Mouse (Mus musculus): ENCODE results near the gene Ak3.
"Not testable (repeated sequence)": the region's sequence is repeated elsewhere in the genome, so short reads cannot be mapped to it uniquely, and the experiment has no call there.

The Ak3 gene

GRCm38 (mm10) chr19:29045369-29045768, 2.4 kb downstream of the Ak3 start:
- peak in 1 of 2 experiments; percentile 43 for DNase-seq (ENCODE audit: inconsistent age in 2 of 2, low spot score in 1 of 2)

GRCm38 (mm10) chr19:29044353-29044768, 3.4 kb downstream of the Ak3 start:
- DNase-seq (ENCODE audit: inconsistent age in 2 of 2, low spot score in 1 of 2): no peak

DNA sequence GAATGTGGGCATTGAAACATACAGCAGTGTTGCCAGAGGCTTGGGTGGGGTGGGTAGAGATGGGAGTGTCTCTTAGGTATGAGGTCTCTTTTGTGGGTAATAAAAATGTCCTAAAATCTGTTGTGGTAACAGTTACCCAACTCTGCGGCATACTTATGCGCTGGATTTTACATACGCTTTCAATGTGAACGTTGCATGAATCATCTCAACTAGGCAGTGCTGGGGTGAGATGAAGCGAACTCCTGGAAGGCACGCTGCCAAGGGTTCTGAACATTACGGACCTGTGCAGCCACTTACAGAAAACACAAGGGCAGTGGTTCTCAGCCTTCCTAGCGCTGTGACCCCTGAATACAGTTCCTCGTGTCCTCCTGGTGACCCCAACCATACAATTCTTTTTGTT, 5.1 kb downstream of the Ak3 start:
- DNase-seq (ENCODE audit: inconsistent age in 2 of 2, low spot score in 1 of 2): peak; percentile 54 to 57

- DNase-seq (ENCODE audit: inconsistent age in 2 of 2, low spot score in 1 of 2): no peak
These were observed 5.6 kb downstream of the Ak3 start for GRCm38 (mm10) chr19:29042143-29042542.

DNA sequence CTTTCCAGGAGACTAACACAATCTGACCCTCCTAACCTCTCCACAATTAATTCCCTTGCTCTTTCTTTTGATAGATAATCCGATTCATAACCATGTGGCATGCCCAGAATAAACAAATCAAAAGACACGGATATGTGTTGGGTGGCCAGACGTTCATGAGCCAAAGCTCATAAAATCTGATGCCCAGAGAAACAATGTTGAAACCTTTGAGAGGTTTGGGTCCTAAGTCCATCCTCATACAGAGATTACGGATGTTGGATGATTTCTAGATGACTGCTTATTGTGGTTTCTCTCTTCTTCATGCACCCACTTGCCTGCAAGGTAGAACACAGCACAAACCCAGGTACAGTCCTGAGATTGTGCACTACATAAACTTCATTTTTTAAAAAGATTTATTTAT, 7.6 kb downstream of the Ak3 start:
- DNase-seq (ENCODE audit: inconsistent age in 2 of 2, low spot score in 1 of 2): no peak

DNA sequence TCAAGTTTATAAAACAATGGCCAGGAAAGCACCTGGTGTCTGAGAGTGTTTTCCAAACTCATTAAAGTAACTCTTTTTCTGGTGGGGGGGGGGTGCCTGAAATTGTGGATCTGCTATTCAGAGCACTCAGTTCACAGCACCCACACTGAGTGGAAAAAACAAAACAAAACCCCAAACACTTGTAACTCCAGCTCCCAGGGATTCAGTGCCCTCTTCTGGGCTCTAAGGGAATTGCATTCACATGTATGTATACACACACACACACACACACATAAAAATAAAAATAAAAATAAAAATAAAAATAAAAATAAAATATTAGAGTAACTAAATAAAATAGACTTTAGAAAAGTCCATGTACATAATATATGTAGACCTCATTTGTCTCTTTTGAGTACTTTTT, 8.4 kb downstream of the Ak3 start:
- DNase-seq (ENCODE audit: inconsistent age in 2 of 2, low spot score in 1 of 2): no peak

DNA sequence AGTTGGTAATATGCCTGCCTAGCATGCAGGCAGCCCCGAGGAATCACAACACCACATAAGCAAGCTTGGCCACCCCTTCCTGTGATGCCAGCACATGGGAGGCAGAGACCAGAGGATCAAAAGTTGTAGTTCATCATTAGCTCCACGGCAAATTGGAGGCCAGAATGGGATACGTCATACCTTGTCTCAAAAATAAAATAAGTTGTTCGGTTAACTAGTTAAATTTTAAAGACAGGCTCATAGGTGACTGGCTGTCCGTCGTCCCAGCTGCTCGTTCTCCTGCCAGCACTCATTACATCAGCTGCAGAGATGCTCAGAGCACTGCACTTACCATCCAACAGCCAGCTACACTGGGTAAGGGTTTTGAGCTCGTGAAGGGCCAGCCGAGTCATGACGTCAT, 10.2 kb downstream of the Ak3 start:
- no peak for DNase-seq (ENCODE audit: inconsistent age in 2 of 2, low spot score in 1 of 2)

DNA sequence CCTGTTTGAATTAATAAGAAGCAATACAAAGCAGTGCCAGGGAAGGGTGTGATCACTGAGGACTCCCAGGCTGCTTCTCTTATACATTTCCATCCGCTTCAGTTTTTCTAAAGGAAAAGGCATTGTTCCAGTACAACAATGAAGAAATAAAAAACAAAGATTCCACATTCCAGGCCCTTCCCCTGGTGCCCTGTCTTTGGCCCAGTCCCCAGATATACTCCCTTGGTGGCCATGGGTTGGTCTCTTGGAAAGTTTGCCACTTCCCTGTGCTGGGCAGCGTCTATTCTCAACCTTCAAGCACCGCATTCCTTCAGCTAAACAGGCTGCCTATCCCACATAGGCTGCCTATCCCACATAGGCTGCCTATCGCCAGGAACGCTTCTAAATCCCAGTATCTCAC, 10.7 kb downstream of the Ak3 start:
- DNase-seq (ENCODE audit: inconsistent age in 2 of 2, low spot score in 1 of 2): no peak

GRCm38 (mm10) chr19:29032662-29033061, 15.1 kb downstream of the Ak3 start:
- DNase-seq (ENCODE audit: inconsistent age in 2 of 2, low spot score in 1 of 2): peak in 1 of 2 experiments; percentile 64

- no peak for DNase-seq (ENCODE audit: inconsistent age in 2 of 2, low spot score in 1 of 2)
These were observed 16.0 kb downstream of the Ak3 start for GRCm38 (mm10) chr19:29031788-29032187.

DNA sequence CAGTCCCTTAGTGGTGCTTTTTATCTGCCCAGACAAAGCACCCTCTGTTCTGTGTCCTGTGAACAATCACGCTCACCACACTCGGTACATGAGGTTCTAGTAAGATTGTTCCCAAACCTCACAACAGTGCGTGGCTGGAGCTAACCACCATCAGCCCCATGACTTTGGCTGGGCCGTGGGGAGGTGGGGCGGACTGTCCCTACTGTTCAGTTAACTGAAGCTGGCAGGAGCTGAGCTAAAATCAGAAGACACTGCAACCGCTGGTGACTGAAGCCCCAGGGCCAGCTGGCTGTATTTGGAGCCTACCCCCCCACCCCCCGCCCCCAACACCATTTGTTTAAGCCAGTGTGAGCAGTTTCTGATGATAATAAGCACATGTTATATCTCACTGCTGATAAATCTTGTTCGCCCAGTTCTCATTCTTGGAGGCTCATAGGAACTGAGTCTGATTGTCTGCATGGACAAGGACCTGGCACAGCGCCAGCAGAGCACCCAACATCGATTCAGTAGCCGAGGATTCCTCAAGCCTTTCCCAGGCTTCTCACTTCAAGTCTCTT, 23.3 kb downstream of the Ak3 start:
- peak in 1 of 2 experiments; percentile 51 for DNase-seq (ENCODE audit: inconsistent age in 2 of 2, low spot score in 1 of 2)

GRCm38 (mm10) chr19:29021754-29022345, 25.9 kb downstream of the Ak3 start:
- no peak for DNase-seq (ENCODE audit: inconsistent age in 2 of 2, low spot score in 1 of 2)

GRCm38 (mm10) chr19:29019647-29020046, 28.1 kb downstream of the Ak3 start:
- DNase-seq (ENCODE audit: inconsistent age in 2 of 2, low spot score in 1 of 2): no peak

DNA sequence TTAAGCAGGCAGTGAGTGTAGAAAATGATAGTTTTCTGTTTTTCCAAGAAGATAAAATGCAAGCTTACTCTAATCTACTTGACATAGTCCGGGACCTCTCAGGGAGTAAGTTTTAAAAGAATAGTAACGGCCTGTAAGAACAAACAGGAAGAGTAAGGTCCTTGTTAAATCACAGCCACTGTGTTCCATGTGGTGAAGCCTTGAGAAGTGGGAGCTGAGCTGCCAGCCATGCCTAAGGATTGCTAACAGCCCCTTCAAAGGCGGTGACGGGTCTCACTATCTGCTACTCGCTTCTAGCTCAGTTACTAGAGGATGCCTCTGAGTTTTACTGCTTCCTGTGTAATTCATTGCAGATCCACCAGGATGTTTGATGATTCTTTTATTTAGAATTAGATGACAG, 31.0 kb downstream of the Ak3 start:
- DNase-seq (ENCODE audit: inconsistent age in 2 of 2, low spot score in 1 of 2): no peak

GRCm38 (mm10) chr19:29016204-29016765, 31.5 kb downstream of the Ak3 start:
- DNase-seq (ENCODE audit: inconsistent age in 2 of 2, low spot score in 1 of 2): no peak

DNA sequence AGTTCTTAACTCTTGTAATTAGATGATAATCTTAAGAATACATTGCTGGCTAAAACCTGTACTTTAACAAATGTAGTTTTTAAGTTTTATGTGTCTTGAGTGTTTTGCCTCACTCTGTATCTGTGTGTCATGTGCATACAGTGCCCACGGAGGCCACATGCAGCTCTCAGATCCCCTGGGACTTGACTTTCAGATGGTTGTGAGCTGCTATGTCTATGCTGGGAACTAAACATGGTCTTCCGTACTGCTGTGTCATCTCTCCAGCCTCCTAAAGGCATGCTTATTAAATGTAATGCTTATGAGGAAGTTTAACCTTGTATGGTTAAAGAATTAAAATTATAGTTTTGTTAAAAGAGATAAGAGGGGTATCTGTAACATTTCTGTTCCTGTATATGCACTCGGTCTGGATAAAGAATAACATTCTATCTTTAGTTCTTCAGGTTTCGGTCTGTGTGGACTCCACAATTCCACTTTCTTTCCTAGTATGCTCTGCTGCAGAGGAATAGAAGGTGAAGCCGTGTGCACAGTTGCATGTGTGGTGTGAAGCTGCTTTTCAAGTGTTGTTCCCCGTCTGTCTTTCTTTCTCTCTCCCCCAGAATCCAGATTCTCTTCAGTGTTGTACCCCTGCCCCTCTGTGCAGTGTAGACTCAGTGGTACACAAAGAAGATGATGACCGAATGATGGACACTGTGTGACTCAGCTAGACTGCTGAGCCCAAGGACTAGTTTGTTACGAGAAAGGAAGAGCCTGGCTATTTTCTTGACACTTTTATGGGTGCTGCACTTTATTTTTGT, 32.2 kb downstream of the Ak3 start:
- peak in 1 of 2 experiments; percentile 63 for DNase-seq (ENCODE audit: inconsistent age in 2 of 2, low spot score in 1 of 2)

DNA sequence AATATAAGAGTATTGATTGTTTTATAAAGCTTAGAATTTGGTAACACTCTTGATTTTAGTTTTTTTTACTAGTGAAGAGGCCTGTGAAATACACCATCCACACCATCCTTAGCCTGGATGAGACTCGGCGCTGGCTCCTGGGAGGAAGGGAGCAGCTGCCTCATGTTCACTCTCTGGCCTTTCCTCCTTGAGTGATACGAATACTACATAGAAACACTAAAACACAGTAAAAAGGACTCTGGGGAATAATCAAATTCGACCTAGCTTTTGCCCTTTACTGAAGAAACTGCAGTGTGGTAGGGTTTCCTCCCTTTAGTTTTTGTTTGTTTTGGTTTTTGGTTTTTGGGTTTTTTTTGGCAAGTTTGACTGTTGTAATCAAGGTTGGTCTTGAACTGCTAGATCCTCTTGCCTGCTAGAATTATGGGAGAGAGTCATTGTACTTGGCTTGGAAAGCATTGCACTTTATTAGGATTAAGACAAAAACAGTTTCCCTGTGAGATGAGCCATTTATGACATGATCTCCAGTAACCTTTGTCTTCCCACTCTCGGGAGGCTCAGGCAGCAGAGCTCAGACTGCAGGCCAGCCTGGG, 33.2 kb downstream of the Ak3 start:
- no peak for DNase-seq (ENCODE audit: inconsistent age in 2 of 2, low spot score in 1 of 2)

DNA sequence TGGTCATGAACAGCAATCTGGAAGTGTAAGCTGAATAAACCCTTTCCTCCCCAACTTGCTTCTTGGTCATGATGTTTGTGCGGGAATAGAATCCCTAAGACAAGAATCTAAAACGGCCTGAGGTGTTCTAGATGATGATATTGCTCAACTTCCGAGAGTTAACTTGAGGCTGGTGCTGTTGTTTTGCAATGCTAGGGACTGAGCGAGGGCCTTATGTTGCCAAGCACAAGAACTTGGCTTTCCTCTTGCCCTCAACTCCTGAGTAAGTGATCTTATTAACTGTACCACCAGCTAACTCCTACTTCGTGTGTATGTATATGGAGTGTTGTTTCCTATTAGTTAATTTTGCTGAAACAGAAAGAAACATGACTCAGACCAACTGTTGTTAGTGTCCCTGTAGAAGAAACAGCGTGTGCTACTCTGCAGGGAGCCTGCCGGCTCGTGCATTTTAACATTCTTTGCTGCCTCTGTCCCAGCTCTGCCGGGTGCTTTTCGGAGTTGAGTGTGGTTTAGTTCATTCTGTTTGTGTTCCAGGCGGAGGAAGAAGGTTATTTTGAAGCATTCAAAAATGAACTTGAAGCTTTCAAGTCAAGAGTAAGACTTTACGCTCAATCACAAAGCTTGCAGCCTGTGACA, 36.3 kb downstream of the Ak3 start:
- no peak for DNase-seq (ENCODE audit: inconsistent age in 2 of 2, low spot score in 1 of 2)

GRCm38 (mm10) chr19:29009046-29009445, 38.7 kb downstream of the Ak3 start:
- DNase-seq (ENCODE audit: inconsistent age in 2 of 2, low spot score in 1 of 2): peak in 1 of 2 experiments; percentile 3

DNA sequence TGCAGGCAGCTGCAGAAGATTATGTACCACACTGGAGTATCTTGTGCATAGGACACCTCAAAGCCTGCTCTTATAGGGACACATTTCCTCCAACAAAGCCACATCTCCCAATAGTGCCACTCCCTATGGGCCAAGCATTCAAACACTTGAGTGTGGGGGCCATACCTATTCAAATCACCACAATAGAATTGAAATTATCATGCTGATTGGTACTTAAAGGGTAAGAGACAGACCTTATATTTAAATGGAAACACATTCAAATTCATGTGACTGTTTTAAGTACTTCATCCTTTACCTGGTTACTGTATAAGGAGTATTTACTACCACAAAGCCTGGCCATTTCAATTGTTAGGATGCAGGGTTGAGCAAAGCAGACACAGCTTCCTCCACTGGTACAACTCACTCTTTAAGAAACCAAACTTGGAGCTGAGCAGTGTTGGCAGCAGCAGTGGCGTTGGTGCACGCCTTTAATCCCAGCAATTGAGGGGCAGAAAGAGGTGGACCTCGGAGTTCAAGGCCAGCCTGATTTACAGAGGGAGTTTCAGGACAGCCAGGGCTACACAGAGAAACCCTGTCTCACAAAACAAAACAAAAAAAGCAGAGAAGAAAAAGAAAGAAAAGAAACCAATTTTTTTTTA, 39.6 kb downstream of the Ak3 start:
- peak; percentile 38 to 60 for DNase-seq (ENCODE audit: inconsistent age in 2 of 2, low spot score in 1 of 2)

DNA sequence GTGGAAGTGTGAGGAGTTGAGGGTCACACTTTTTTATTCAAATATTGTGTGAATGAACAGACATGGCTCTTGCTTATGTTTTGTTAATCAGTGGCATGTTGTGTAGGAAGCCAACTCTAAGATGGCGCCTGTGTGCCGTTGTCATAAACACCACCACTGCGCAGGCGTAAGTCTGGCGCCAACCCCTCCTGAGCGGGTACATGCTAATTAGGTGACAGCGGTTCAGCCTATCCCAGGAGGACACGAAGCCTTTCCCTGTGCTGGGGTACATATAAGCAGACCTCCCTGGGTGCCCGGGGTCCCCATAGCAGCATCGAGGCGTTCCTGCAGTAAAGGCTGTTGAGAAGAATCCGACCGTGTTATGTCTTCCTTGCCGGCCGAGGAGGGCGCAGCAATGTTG, 47.4 kb downstream of the Ak3 start:
- not testable (repeated sequence) for DNase-seq (ENCODE audit: inconsistent age in 2 of 2, low spot score in 1 of 2)

All from adrenal gland, adult (tissue).